Mouse (Mus musculus) embryonic facial prominence, embryonic 10.5 days (tissue): ENCODE measurements around the gene Rd3. TPM values are rescaled to one million over a fixed set of nuclear protein-coding genes. Genes with fewer than 3 reads are reported as not detected.

Source experiments
- DNase-seq: peaks from one replicate; pipeline ENCODE4 v3.0.0-alpha.2; 2017; ENCODE audit warnings: low spot score
- H3K27ac ChIP-seq: fragments of 300-500 bp; sonication (generic); replicated peaks from 2 replicates; pipeline ENCODE4 v1.5.1; 2016; ENCODE audit warnings: mild to moderate bottlenecking
- H3K27me3 ChIP-seq: fragments of 300-500 bp; sonication (generic); replicated peaks from 2 replicates; pipeline ENCODE4 v1.6.1; 2016; ENCODE audit warnings: low read depth, mild to moderate bottlenecking; ENCODE audit not compliant: poor library complexity, severe bottlenecking
- H3K36me3 ChIP-seq: fragments of 300-500 bp; sonication (generic); replicated peaks from 2 replicates; pipeline ENCODE4 v1.6.1; 2016; ENCODE audit warnings: mild to moderate bottlenecking, moderate library complexity
- H3K4me1 ChIP-seq: fragments of 300-500 bp; sonication (generic); 2 replicates; pipeline ENCODE4 v1.6.1; 2016
- H3K4me3 ChIP-seq: fragments of 300-500 bp; sonication (generic); 2 replicates; pipeline ENCODE4 v1.5.1; 2016; ENCODE audit warnings: mild to moderate bottlenecking, moderate library complexity
- H3K9me3 ChIP-seq: fragments of 300-500 bp; sonication (generic); 2 replicates; pipeline ENCODE4 v1.6.1; 2016; ENCODE audit warnings: mild to moderate bottlenecking
- WGBS: fragments of 180-500 bp; shearing (Covaris S2); methylation state at CpG from one replicate; pipeline ENCODE4 v1.1.7; 2016; 5-methylcytosine and 5-hydroxymethylcytosine counted together
- microRNA-seq: library from miRNA; unstranded; fragments of <30 nt; microRNA quantifications from one replicate; pipeline ENCODE4, GENCODE M21; 2017
- polyA plus RNA-seq: library from polyadenylated mRNA; unstranded; fragments of >200 nt; fragmentation: Nextera tagmentation; extraction: Ambion mirVana; gene quantifications from 2 replicates; pipeline ENCODE4 v1.2.1, GENCODE M21; 2016

Rd3 gene
- polyA plus RNA-seq, 1 experiment from 2014 or later, result 1.7 TPM

GRCm38 (mm10) chr1:191996621-191997185 lies 19.5 kb downstream of the Rd3 start:
- no peaks in the 10 kb centered on the region for H3K27me3 ChIP-seq
- no peaks in the 10 kb centered on the region for H3K4me1 ChIP-seq
- 92% methylated on average over 8 of the region's 8 CpGs for WGBS
- no peaks in the 10 kb centered on the region for H3K36me3 ChIP-seq
- DNase-seq, result no peak
- H3K9me3 ChIP-seq, result no peaks in the 10 kb centered on the region
- no peak overlapping the region for H3K27ac ChIP-seq
- no peak overlapping the region for H3K4me3 ChIP-seq

- H3K9me3 ChIP-seq, result no peaks in the 10 kb centered on the region
- H3K36me3 ChIP-seq, result no peaks in the 10 kb centered on the region
- DNase-seq, result no peak
- no peaks in the 10 kb centered on the region for H3K27me3 ChIP-seq
- no peak overlapping the region for H3K4me3 ChIP-seq
- H3K27ac ChIP-seq, result no peak overlapping the region
- no peaks in the 10 kb centered on the region for H3K4me1 ChIP-seq
These were observed 21.9 kb downstream of the Rd3 start for GRCm38 (mm10) chr1:191999022-191999421.

Small RNAs within 50 kb of the gene (microRNA-seq; reads per million reads assigned to microRNA genes)
- not detected for gene Mir3473c

Other genes starting within 250 kb of the Rd3 start
- 60.0 and 62.2 TPM in 2 replicates for gene Nek2, start 155.9 kb upstream of the Rd3 start, polyA plus RNA-seq
- 1.5 and 1.8 TPM in 2 replicates for gene Slc30a1, start 70.6 kb upstream of the Rd3 start, polyA plus RNA-seq
- gene Traf5, start 115.2 kb downstream of the Rd3 start, polyA plus RNA-seq, result 3.1 and 4.5 TPM in 2 replicates
- gene Rcor3, start 160.7 kb downstream of the Rd3 start, polyA plus RNA-seq, result 14.5 and 15.0 TPM in 2 replicates
- 0.54 and 0.57 TPM in 2 replicates for gene Kcnh1, start 213.4 kb downstream of the Rd3 start, polyA plus RNA-seq